Mouse (Mus musculus): Measurements from ENCODE around the gene Mamstr.

DNA sequence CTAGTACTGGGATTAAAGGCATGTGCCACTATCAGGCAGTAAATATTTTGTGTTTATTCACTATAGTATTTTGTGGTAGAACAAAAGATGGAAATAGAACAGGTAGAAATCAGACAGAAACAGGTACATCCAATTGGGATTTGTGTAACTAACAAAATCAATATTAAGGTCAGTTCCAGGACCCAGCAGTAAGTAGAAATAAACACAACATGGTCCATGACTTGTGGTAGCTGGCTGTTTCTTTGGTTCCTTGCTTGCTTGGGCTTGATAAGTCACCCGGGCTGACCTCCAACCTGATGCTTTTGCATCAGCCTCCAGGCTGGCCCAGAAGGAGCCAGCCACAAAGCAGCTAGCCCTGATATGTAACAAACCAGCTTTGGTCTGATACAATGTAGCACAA lies 30.3 kb upstream of the Mamstr start:
- TF ChIP-seq CTCF (IDR thresholded peaks at IDR 0.05), result no peak
- TF ChIP-seq EP300 (IDR thresholded peaks at IDR 0.05; ENCODE audit: insufficient read depth, low read depth, low read length), result no peak
- no peak for TF ChIP-seq POLR2A (IDR thresholded peaks at IDR 0.05; ENCODE audit: insufficient read depth, low read depth, low read length)
